Mouse (Mus musculus): ENCODE data around the gene Sgsm2.

- no peak for TF ChIP-seq GATA1 (IDR thresholded peaks at IDR 0.05; ENCODE audit: low read length)
- no peak for TF ChIP-seq TAL1 (IDR thresholded peaks at IDR 0.05; ENCODE audit: low read length)
Observed at GRCm38 (mm10) chr11:74838441-74838840, 58.4 kb downstream of the Sgsm2 start.

Data from erythroblast, embryonic 14.5 days (primary cell).